Mouse (Mus musculus): ENCODE data around the gene Morf4l1. TPM values are rescaled to one million over a fixed set of nuclear protein-coding genes. Genes with fewer than 3 reads are reported as not detected.
A peak's percentile ranks its signal among the peaks of the same experiment; 100 is the strongest.

Gene Morf4l1
- polyA plus RNA-seq, 1 experiment from 2014 or later: 490 TPM

DNA sequence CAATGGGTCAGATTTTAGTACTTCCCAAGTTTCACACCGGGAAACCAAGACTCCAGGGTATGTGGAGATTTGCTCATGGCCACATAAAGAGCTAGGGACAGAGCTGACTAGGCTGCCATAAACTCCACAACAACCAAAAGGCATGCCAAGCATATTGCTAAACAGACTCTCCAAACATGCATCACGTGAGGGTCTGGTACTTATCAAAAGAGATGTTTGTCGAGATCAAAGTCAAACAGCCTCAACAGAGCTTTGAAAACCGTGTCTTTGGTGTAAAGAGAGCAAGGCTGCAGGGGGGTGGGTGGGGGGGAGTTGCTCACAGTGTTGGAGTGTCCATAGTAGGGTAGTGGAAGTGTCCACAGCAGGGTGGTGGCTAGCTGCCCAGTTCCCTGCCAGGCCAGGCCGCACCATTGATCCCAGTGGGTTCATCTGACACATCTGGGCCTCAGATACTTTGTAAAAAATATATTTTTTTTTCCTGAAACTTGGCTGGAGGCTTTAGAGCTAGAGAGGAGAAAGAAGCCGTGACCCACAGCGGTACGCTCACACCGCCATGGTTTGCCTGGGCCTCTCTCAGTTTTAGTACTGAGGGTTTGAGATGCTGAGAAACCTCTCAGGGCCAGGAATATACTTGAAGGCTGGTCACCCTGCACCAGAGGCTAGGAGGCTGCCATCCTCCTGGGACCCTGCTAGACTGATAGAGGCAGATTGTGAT lies 21.5 kb upstream of the Morf4l1 start:
- Histone ChIP-seq H3K4me3 (ENCODE audit: low read depth, low read length) (no peak overlapping the region), H3K27ac (ENCODE audit: low read length) (no peak overlapping the region), H3K9me3 (ENCODE audit: control insufficient read depth, low read depth, low read length) (no peaks in the 10 kb centered on the region), H3K4me1 (ENCODE audit: control insufficient read depth, insufficient read depth, low read length) (no peaks in the 10 kb centered on the region), H3K36me3 (ENCODE audit: control insufficient read depth, insufficient read depth, low read length) (no peaks in the 10 kb centered on the region), H3K9ac (replicated peaks; ENCODE audit: low read depth, low read length) (no peak overlapping the region), H3K27me3 (ENCODE audit: control insufficient read depth, insufficient read depth, low read length) (no peaks in the 10 kb centered on the region), H3K4me2 (replicated peaks; ENCODE audit: low read depth, low read length) (no peak overlapping the region)
- 74% methylated on average over 9 of the region's 9 CpGs for WGBS
- no peak for ATAC-seq (ENCODE audit: insufficient number of reproducible peaks, insufficient read depth, low FRiP score, low read depth)

DNA sequence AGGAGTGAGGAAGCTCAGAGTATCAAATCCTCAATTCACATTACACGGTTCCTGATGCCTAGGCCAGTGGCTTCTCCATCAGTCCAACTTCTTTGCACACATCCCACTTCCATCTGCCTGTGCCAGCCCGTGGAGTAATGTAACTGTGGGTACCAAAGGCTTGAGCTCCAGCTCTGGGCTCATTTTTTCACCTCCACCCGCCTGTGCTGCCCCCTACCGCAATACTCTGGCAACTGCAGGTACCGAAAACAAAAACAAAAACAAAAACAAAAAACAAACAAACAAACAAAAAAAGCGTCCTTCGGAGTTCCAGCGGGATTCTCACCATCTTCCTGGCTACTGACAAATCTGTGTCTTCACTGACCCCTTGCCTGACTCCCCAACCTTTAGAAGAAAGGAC lies 20.9 kb upstream of the Morf4l1 start:
- Histone ChIP-seq H3K27ac (ENCODE audit: low read length) (no peak overlapping the region), H3K4me2 (replicated peaks; ENCODE audit: low read depth, low read length) (no peak overlapping the region), H3K36me3 (ENCODE audit: control insufficient read depth, insufficient read depth, low read length) (no peaks in the 10 kb centered on the region), H3K4me1 (ENCODE audit: control insufficient read depth, insufficient read depth, low read length) (no peaks in the 10 kb centered on the region), H3K27me3 (ENCODE audit: control insufficient read depth, insufficient read depth, low read length) (no peaks in the 10 kb centered on the region), H3K9me3 (ENCODE audit: control insufficient read depth, low read depth, low read length) (no peaks in the 10 kb centered on the region), H3K9ac (replicated peaks; ENCODE audit: low read depth, low read length) (no peak overlapping the region), H3K4me3 (ENCODE audit: low read depth, low read length) (no peak overlapping the region)
- WGBS: 74% methylated on average over 8 of the region's 8 CpGs
- no peak for ATAC-seq (ENCODE audit: insufficient number of reproducible peaks, insufficient read depth, low FRiP score, low read depth)

DNA sequence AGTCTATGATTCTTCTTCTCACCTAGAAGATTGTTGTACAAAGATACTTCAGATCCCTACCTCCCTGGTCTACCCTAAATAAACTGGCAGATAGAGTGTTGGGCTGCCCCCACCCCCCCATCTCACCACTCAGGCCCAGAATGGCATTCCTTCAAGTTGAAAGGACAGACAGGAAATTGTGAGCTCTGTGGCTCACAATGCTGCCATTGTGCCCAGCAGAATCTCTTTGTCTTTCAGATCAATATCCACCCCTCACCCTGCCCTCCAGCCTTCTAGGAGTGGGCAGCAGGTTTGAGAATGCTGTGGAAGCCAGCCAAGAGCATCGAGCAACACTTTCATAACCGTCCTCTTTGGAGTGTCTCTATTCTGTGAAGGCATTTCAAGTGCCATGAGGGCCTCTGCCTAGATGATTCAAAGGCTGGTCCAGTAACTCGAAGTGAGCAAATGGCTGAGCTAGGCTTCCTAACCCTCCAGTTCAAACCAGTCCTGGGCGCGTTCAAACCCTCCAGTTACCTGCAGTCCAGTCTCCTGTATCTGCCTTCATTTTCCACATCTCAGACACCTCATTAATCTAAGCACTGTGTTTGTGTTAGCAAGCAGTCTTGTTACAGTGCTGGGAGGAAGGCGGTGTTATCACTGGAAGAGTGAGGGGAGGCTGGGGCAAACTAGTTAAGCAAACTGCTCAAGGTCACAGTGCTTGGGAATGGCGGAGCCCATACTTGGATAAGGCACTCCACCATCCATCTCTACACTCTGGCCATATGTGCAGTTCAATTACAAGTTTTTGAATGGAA lies 19.2 kb upstream of the Morf4l1 start:
- H3K9me3 ChIP-seq (ENCODE audit: control insufficient read depth, low read depth, low read length): no peaks in the 10 kb centered on the region
- no peaks in the 10 kb centered on the region for H3K27me3 ChIP-seq (ENCODE audit: control insufficient read depth, insufficient read depth, low read length)
- no peak overlapping the region for H3K4me2 ChIP-seq (replicated peaks; ENCODE audit: low read depth, low read length)
- 47% methylated on average over 7 of the region's 7 CpGs for WGBS
- H3K27ac ChIP-seq (ENCODE audit: low read length): no peak overlapping the region
- no peak overlapping the region for H3K4me3 ChIP-seq (ENCODE audit: low read depth, low read length)
- peak; percentile 68; the same call in 1 of the 2 replicates for ATAC-seq (ENCODE audit: insufficient number of reproducible peaks, insufficient read depth, low FRiP score, low read depth)
- H3K9ac ChIP-seq (replicated peaks; ENCODE audit: low read depth, low read length): no peak overlapping the region
- H3K4me1 ChIP-seq (ENCODE audit: control insufficient read depth, insufficient read depth, low read length): no peaks in the 10 kb centered on the region
- no peaks in the 10 kb centered on the region for H3K36me3 ChIP-seq (ENCODE audit: control insufficient read depth, insufficient read depth, low read length)

DNA sequence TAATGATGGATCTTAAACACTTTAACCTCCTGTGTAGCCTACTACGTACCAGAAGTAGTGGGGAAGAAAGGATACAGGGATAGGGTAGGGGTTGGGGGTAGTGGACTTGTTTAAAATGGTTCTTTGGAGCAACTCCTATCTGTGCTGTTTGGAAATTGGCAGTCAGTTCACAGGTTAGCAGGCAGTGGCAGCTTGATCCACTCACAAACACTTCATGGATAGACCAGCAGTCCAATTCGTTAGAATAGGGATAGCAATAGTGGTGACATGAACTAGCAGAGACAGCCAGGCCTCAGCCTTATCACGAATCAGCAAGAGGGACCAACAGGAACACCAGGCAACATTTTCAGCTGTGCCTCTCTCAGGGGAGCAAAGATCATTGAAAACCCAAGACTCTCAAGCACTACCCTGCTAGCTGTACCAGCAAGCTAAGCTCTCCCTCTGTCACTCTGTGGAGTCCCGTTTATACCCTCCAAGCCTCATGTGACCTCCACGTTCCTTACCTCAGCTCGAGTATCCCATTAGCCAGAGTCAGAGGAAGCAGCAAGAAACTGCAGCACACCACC lies 14.1 kb upstream of the Morf4l1 start:
- no peak overlapping the region for H3K4me2 ChIP-seq (replicated peaks; ENCODE audit: low read depth, low read length)
- H3K27ac ChIP-seq (ENCODE audit: low read length): no peak overlapping the region

DNA sequence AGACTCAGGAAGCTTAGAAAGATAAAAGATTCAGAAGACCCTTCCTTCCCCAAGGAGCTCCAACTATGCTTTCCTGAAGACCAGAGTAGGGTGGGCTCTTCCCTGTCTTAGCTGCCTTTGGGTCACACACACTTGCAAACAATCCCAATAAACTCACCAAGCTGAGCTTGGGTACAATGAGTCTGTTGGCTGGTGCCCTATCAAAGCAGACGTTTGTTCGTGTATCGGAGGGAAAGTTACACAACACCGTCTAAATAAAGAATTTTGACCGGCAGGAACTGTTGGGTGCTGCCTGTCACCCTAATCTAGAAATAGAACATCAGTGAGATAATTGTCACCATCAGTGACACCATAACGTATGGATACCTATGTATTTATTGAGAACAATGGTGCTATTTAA lies 12.6 kb upstream of the Morf4l1 start:
- no peak overlapping the region for H3K27ac ChIP-seq (ENCODE audit: low read length)
- H3K9ac ChIP-seq (replicated peaks; ENCODE audit: low read depth, low read length): no peak overlapping the region
- no peaks in the 10 kb centered on the region for H3K4me1 ChIP-seq (ENCODE audit: control insufficient read depth, insufficient read depth, low read length)
- WGBS: 68% methylated on average over 6 of the region's 6 CpGs
- no peak overlapping the region for H3K4me2 ChIP-seq (replicated peaks; ENCODE audit: low read depth, low read length)
- no peak for ATAC-seq (ENCODE audit: insufficient number of reproducible peaks, insufficient read depth, low FRiP score, low read depth)
- no peaks in the 10 kb centered on the region for H3K36me3 ChIP-seq (ENCODE audit: control insufficient read depth, insufficient read depth, low read length)
- H3K4me3 ChIP-seq (ENCODE audit: low read depth, low read length): no peak overlapping the region
- H3K9me3 ChIP-seq (ENCODE audit: control insufficient read depth, low read depth, low read length): no peaks in the 10 kb centered on the region
- H3K27me3 ChIP-seq (ENCODE audit: control insufficient read depth, insufficient read depth, low read length): no peaks in the 10 kb centered on the region

More for the DNA sequence above, 14.1 kb upstream of the Morf4l1 start:
- WGBS: 76% methylated on average over 6 of the region's 6 CpGs
- no peaks in the 10 kb centered on the region for H3K27me3 ChIP-seq (ENCODE audit: control insufficient read depth, insufficient read depth, low read length)
- H3K4me3 ChIP-seq (ENCODE audit: low read depth, low read length): no peak overlapping the region
- no peaks in the 10 kb centered on the region for H3K4me1 ChIP-seq (ENCODE audit: control insufficient read depth, insufficient read depth, low read length)
- H3K36me3 ChIP-seq (ENCODE audit: control insufficient read depth, insufficient read depth, low read length): no peaks in the 10 kb centered on the region
- ATAC-seq (ENCODE audit: insufficient number of reproducible peaks, insufficient read depth, low FRiP score, low read depth): no peak
- no peak overlapping the region for H3K9ac ChIP-seq (replicated peaks; ENCODE audit: low read depth, low read length)
- no peaks in the 10 kb centered on the region for H3K9me3 ChIP-seq (ENCODE audit: control insufficient read depth, low read depth, low read length)

DNA sequence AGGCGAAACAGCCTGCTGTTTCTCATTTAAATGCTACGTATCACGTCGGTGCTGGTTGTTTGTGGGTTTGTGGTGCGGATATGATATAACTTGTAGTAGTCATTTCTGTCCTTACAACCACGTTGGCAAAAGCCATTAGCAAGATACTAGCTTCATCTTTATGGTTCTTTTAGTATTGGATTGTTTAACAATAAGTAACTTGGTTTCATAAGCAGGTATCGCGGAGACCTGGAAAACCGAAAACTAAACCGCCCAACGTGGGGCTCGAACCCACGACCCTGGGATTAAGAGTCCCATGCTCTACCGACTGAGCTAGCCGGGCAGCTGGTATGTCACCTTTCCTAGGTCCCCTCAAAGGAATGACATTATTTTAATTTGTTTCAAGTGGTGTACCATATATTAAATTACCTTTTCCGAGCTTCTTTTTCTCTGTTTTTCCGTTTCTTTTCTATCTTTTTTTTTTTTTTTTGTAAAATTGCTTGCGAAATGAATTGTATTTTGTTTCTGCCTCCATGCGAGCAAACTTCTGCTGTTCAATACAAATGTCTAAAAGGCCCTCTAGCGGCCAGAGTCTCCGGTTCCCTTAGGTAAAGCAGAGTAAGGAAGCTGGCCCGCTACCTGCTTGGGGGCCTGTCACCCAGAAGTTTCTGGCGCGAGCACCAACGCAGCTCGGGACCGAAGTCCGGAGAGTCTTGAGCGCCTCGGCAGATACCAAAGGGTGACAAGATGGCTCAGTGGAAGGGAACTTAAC lies 11.9 kb upstream of the Morf4l1 start:
- Histone ChIP-seq H3K4me1 (ENCODE audit: control insufficient read depth, insufficient read depth, low read length) (no peaks in the 10 kb centered on the region), H3K36me3 (ENCODE audit: control insufficient read depth, insufficient read depth, low read length) (no peaks in the 10 kb centered on the region), H3K9ac (replicated peaks; ENCODE audit: low read depth, low read length) (no peak overlapping the region), H3K9me3 (ENCODE audit: control insufficient read depth, low read depth, low read length) (no peaks in the 10 kb centered on the region), H3K4me3 (ENCODE audit: low read depth, low read length) (peak overlapping the region; percentile 19; the same call in 1 of the 2 replicates), H3K27ac (ENCODE audit: low read length) (no peak overlapping the region), H3K27me3 (ENCODE audit: control insufficient read depth, insufficient read depth, low read length) (no peaks in the 10 kb centered on the region), H3K4me2 (replicated peaks; ENCODE audit: low read depth, low read length) (peak overlapping the region; percentile 35)
- WGBS: 2% methylated on average over 30 of the region's 30 CpGs
- ATAC-seq (ENCODE audit: insufficient number of reproducible peaks, insufficient read depth, low FRiP score, low read depth): peak; percentile 74

DNA sequence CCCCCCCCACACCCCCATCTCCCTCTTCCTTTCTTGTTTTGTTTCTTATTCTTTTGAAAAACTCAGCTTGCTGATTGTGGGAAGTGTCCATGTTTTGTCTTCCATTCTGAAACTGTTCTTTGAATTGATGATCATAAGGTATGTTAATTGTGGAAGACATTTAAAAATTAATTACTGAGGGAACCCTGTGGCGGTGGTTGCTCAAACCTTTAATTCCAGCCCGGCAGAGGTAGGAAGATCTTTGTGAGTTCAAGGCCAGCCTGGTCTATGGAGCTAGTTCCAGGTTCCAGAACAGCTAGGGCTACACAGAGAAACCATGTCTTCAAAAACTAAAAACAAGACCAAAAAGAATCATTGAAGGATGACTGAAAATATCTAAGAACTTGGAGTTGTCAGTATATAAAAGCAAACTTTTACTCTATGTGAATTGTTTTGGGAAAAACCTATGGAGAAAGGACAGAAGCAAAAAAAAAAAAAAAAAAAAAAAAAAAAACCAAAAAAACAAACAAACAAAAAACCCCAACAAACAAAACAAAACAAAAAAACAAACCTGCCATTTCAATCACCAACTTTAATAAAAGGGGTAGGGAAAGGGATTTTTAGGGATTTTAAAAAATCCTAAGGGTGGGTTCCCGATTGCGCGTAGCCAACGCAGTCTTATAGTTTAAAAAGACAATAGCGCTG lies 11.0 kb upstream of the Morf4l1 start:
- no peak overlapping the region for H3K27ac ChIP-seq (ENCODE audit: low read length)
- H3K4me1 ChIP-seq (ENCODE audit: control insufficient read depth, insufficient read depth, low read length): no peaks in the 10 kb centered on the region
- H3K27me3 ChIP-seq (ENCODE audit: control insufficient read depth, insufficient read depth, low read length): no peaks in the 10 kb centered on the region
- H3K4me3 ChIP-seq (ENCODE audit: low read depth, low read length): 0 out of 2 replicates have a peak overlapping the region, but pooled peaks have one; percentile 19
- no peaks in the 10 kb centered on the region for H3K9me3 ChIP-seq (ENCODE audit: control insufficient read depth, low read depth, low read length)
- H3K36me3 ChIP-seq (ENCODE audit: control insufficient read depth, insufficient read depth, low read length): no peaks in the 10 kb centered on the region
- H3K9ac ChIP-seq (replicated peaks; ENCODE audit: low read depth, low read length): no peak overlapping the region
- ATAC-seq (ENCODE audit: insufficient number of reproducible peaks, insufficient read depth, low FRiP score, low read depth): no peak
- 23% methylated on average over 7 of the region's 7 CpGs for WGBS
- H3K4me2 ChIP-seq (replicated peaks; ENCODE audit: low read depth, low read length): peak overlapping the region; percentile 35

DNA sequence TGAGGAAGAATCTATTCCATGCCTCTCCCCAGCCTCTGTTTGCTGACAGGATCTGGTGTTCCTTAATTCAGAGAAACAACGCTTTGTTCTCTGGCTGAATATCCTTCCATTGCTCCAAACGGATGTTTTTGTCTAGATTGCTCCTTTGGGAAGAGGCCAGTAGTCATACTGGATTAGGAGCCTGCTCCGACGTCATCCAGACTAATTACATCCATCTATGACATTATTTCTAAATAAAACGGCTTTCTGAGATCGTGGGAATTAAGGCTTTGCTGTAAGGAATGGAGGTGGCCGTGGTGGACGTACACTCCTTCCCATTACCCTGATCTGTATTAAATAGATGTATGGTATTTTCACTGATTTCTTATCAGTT lies 10.3 kb upstream of the Morf4l1 start:
- 26% methylated on average over 8 of the region's 8 CpGs for WGBS
- no peak for ATAC-seq (ENCODE audit: insufficient number of reproducible peaks, insufficient read depth, low FRiP score, low read depth)
- no peak overlapping the region for H3K4me3 ChIP-seq (ENCODE audit: low read depth, low read length)

More for the DNA sequence above, 10.3 kb upstream of the Morf4l1 start:
- no peak overlapping the region for H3K27ac ChIP-seq (ENCODE audit: low read length)
- no peaks in the 10 kb centered on the region for H3K9me3 ChIP-seq (ENCODE audit: control insufficient read depth, low read depth, low read length)
- no peaks in the 10 kb centered on the region for H3K36me3 ChIP-seq (ENCODE audit: control insufficient read depth, insufficient read depth, low read length)
- H3K4me1 ChIP-seq (ENCODE audit: control insufficient read depth, insufficient read depth, low read length): no peaks in the 10 kb centered on the region
- no peak overlapping the region for H3K9ac ChIP-seq (replicated peaks; ENCODE audit: low read depth, low read length)
- H3K27me3 ChIP-seq (ENCODE audit: control insufficient read depth, insufficient read depth, low read length): no peaks in the 10 kb centered on the region
- no peak overlapping the region for H3K4me2 ChIP-seq (replicated peaks; ENCODE audit: low read depth, low read length)

All from stomach, embryonic 14.5 days (tissue).